Mouse (Mus musculus) CH12.LX (cell line): ENCODE measurements at regions not wholly inside any gene's neighbourhood (a gene's known extent, or its start where the extent isn't known, plus 50 kb on each side); places are given as distances from the start of the nearest gene placed in this dataset.

Experiments
- CTCF ChIP-seq, 2 experiments: IDR thresholded peaks in 1 of 2; conservative IDR thresholded peaks in 1 of 2; 2 replicates each; pipeline ENCODE4 v1.5.1; 2011 to 2012; ENCODE audit warnings: low read depth in 2 of 2, low read length in 2 of 2, improper control_type of control experiment in 1 of 2, inconsistent platforms in 1 of 2, mild to moderate bottlenecking in 1 of 2, moderate library complexity in 1 of 2
- NRF1 ChIP-seq: IDR thresholded peaks from 2 replicates; pipeline ENCODE4 v1.6.1; 2014; ENCODE audit warnings: low read depth, mild to moderate bottlenecking, inconsistent platforms, low read length, improper control_type of control experiment, moderate library complexity
- POLR2A ChIP-seq: IDR thresholded peaks from 2 replicates; pipeline ENCODE4 v1.6.1; 2011; ENCODE audit warnings: low read depth, mild to moderate bottlenecking, improper control_type of control experiment, low read length
- SIN3A ChIP-seq: IDR thresholded peaks from 2 replicates; pipeline ENCODE4 v1.6.1; 2012; ENCODE audit warnings: low read length, improper control_type of control experiment, inconsistent platforms

DNA sequence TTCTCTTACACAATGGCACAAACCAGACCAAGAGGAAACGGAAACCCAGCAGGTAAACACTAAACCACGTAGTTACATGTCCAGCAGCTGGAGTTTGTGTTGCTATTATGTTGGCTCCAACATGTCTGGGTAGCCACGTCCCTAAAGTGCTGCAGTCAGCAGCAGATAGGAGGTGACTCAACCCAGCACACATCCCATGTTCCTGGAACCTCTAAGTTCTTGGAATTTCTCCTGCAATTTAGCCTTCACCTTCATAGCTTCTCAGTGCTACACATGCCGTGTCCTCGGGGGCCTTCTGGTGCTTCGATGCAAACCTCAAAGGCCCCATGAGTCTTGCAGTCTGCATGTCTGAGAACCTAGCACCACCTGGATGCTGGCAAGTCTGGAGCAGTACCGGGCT is 97.7 kb upstream of the Cul1 start:
- TF ChIP-seq POLR2A (no peak), SIN3A (no peak), NRF1 (no peak), CTCF (conservative IDR thresholded peaks at IDR 0.05 in 1 of 2, IDR thresholded peaks at IDR 0.05 in 1 of 2; ENCODE audit: low read depth in 2 of 2, low read length in 2 of 2) (no peak)
